Mouse (Mus musculus): ENCODE data around the gene Camsap3.
"Not testable (repeated sequence)": the region's sequence is repeated elsewhere in the genome, so short reads cannot be mapped to it uniquely, and the experiment has no call there.

Gene Camsap3

DNA sequence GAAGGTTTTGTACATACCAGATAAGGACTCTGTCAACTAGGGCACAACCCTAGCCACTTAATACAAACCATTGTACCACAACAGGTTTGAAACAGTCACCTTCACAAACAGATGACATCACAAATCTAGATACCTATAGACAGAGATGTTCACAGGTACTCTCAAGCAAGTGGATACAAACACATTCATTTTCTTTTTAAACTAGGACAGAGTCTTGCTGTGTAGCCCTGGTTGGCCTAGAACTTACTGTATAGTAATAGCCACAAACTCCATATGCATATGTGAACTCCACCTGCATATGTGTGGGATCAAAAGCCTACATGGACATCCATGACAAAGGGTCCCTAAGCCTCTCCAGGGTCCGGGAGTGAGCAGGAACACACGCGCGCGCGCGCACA, at the start of gene Camsap3:
Gene Camsap3, plus strand, starts transcription at position 301 of the 398 bp plus-strand sequence.
- DNase-seq (ENCODE audit: extremely low spot score, low spot score), result no peak

DNA sequence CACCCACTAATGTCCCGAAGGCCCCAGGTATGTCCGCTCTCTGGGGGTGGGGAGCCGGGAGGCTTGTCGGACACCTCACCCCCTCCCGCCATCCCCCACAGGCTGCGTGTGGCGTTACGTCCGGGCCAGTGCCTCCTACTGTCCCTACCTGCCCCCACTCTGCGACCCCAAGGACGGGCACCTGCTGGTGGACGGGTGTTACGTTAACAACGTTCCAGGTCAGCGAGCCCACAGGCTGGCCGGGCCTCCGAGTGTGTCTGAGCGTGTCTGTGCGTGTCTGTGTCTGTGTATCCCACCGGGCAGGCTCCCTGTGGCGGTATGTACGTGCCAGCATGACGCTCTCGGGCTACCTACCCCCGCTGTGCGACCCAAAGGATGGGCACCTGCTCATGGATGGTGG, 49.4 kb upstream of the Camsap3 start:
- DNase-seq (ENCODE audit: extremely low spot score, low spot score), result no peak

DNA sequence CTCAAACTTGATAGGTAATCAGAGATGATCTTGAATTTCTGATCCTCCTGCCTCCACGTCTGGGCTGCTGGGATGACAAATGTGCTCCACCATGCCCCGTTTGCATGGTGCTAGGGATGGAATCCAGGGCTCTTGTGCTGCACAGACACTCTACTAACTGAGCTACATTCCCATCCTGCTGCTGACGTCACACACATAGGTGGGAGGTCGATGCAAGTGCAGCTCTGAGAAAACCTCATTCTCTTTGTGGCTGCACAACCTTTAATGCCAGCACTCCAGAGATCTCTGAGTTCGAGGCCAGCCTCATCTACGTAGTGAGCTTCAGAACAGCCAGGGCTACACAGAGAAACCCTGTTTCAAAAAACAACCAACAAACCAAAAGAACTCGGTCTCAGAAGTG, 47.9 kb upstream of the Camsap3 start:
- DNase-seq (ENCODE audit: extremely low spot score, low spot score), result no peak

DNA sequence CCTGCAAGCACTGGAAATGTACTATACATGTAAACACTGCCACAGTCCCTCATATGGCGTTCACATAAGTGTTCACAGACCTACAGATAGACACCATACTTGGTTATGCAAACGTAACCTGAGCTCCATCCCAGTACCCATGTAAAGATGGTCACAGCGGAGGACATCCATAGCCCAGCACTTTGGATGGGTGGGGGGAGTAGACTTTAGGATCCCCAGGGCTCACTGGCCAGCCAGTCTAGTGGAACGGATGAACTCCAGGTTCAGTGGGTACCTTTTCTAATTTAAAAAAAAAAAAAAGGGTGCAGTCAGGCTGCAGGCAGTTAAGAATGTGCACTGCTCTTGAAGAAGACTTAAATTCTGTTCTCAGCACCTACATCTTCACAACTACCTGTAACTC, 47.0 kb upstream of the Camsap3 start:
- no peak for DNase-seq (ENCODE audit: extremely low spot score, low spot score)

DNA sequence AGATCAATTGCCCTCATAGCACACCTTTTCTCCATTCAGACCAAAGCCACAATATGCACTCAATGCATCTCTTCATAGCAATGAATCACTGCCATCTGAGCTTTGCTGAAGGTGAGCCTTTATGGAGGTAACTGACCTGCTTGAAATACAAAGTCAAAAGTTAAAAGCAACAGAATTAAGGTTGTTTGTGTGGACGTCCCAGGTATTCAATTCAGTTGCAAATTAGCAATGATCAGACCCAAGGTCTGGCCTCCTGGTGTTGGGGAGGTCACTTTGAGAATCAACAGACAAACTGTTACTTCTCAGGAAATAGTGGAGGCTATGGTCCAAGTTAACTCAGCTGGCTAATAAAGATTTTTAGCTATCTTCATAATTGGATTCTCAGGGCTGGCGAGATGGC, 40.6 kb upstream of the Camsap3 start:
- DNase-seq (ENCODE audit: extremely low spot score, low spot score), result no peak

DNA sequence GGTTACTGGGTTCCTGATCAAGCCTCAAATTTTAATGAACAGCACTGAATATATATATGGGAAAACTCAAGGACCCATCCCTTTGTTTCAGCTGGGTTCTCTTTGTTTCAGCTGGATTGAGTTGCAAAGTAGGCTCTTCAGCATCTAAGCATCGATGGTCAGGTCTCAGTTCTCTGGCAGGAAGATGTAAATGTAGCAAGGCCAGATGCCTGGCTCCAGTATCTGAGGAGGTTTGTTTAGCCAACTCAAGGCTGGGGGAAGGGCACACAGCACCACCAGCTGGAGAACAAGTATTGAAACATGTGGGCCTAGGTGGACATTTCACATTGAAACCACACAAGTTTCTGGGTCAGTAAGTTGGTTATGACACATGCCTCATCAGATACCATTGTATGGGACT, 34.9 kb upstream of the Camsap3 start:
- DNase-seq (ENCODE audit: extremely low spot score, low spot score), result no peak

DNA sequence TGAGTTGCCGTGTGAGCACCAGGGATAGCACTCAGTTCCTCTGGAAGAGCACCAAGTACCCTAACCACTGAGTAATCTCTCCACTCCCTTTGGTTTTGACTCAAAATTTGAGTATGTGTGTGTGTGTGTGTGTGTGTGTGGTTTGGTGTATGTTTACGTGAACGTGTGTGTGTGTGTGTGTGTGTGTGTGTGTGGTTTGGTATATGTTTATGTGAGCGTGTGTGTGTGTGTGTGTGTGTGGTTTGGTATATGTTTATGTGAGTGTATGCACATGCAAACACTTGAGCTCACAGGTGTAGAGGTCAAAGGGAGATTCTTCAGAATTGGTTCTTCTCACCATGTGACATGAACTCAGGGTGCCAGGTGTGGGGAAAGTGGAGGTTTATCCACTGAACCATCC, 31.0 kb upstream of the Camsap3 start:
- no peak for DNase-seq (ENCODE audit: extremely low spot score, low spot score)

DNA sequence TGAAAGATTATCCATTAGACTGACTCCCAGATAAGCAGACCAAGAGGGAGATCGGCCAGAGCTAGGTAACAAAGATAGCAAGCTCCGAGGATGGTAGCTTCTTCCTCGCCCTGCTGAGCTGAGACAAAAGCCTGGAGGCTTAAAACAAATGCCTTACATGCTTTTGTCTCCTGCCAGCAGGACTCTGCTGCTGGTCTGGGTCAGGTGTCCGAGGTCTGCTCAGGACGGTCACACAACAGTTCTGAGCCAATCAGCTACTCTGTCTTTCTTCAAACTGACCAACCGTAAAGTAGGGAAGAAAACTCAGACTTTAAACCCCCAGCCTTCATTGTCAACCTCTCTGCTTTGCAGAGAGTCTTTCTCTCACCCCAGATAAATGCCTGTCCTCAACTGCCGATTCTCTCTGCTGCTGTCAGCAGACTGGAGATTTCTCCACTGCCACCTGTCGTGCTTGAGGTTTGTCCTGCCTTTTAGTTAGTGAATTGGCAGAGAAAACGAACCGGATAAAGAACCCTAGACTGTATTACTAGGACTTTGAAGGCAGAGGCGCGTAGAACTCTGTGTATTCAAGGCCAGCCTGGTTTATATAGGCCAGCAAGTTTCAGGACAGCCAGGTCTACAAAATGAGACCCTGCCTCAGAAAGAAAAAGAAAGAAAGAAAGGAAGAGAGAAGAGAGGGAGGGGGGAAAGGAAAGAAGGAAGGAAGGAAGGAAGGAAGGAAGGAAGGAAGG, 19.3 kb upstream of the Camsap3 start, which contains the start of gene C330021F23Rik:
Gene C330021F23Rik, plus strand, starts transcription at position 350 of the 731 bp plus-strand sequence.
- DNase-seq (ENCODE audit: extremely low spot score, low spot score), result peak; percentile 57

DNA sequence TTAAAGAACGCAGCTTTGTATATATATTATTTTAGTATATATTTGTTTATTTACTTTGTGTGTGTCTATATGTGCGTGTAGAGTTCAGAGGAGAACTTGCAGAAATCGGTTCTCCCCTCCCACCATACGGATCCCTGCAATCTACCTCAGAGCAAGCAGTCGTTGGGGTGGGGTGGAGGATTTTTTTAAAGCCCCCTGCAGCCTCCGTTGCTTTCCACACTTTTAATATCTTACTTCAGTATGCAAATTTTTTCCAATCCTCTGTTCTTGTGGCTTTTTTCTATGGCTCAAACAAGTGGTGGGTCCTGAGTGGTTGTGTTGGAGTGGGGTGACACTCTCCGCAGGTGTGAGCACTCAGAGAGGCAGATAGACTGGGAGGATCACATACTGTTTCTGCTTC, 18.7 kb upstream of the Camsap3 start:
- no peak for DNase-seq (ENCODE audit: extremely low spot score, low spot score)

DNA sequence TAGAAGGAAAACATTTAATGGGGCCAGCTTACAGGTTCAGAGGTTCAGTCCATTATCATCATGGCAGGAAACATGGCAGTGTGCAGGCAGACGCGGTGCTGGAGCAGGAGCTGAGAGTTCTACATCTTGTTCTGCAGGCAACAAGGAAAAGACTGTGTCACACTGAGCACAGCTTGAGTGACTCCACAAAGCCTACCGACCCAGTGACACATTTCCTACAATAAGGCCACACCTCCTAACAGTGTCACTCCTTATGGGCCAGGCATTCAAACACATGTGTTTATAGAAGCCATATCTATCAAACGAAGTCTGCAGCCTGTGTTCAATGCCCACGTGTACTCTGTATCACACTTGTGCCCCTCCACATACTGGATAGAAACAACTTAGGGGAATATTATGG, 17.3 kb upstream of the Camsap3 start:
- DNase-seq (ENCODE audit: extremely low spot score, low spot score), result no peak

DNA sequence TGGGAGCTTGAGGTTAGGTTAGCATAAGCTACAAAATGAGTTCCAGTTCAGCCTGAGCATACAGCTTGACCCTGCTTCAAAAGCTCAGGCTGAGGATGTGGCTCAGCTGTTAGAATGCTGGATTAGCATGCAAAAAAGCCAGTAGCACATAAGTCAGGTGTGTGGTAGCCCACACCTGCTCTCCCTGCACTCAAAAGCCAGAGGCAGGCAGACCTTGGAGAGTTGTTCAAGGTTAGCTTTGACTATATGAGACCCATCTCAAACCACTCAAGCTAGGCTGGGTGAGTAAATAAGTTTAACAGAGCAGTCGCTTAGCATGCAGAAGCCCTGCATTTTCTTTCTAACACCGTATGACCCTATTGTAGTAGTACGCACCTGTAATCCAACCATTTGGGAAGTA, 12.5 kb upstream of the Camsap3 start:
- no peak for DNase-seq (ENCODE audit: extremely low spot score, low spot score)

DNA sequence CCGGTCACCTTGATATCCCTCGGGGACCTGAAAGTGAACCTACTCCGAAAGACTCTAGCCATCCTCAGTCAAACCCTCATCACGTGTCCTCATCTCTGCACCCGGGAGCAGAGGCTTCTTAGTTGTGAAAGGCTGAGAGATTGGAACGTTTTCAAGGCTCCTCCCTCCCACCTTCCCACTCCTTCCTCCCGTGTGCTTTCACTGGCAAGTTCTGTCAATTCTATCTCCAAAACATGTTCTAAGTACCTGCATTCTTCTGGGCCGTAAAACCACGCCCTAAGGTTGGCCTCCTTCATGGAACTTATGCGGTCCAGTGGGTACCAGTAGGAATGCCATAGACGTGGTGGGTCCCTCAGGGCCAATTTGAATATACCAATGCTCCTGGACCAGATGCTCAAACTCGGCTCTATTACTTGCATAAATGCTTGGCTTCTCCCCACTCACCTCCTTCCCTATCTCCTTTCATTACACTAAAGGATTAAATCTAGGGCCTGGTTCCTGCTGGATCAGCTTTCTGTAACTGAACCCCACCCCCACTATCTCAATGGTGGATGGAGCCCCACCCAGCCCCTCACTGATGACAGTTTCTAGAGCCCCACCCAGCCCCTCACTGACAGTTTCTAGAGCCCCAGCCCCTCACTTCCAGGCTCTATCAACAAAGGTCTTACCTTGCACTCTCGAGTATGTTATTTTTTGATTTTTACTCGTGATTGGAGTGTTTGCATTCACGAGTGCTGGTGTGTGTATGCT, 10.7 kb upstream of the Camsap3 start:
- DNase-seq (ENCODE audit: extremely low spot score, low spot score), result no peak

DNA sequence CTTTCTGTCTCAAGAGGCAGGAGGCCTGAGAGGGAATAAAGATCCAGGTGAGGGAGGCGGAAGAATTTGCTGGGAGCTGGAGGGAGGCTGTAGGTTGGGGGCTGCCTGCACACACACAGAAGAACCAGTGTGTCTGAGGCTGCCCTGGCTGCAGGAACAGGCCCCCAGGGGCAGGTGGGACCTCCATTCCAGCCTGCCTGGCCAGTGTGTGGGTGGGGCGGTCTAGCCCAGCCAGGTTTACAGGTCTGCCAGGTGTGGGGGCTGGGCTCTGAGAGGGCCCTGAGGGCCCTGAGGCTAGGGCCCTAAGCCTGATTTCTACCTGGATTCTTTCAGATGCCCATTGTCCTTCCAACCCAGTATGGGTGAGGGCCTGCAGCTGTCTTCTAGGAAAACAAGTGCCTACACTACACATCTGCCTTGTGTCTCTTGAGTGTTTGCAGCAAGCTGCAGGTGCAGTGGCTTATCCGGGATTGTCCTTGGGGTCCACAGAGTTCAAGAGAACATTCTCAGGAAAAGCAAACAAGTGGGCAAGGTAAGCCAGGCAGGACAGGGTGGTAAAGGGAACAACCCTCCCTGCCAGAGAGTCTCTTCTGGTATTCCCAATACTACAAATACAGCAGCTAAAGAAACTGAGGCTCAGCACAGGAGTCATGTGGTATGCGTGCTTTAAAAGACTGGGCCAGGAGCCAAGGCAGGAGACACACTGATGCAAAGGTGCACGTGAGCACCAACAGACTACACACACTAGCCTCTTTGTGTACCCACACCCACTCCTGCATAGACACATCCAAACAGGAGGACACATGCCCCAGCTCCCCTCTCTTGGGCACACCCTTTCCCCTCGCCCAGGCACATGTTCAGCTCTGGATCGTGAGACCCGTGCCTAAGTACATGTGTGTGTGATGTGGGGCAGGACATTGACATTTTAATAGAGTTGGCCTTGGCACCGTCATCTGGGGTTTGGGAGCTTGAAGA, 7.4 kb upstream of the Camsap3 start:
- DNase-seq (ENCODE audit: extremely low spot score, low spot score), result no peak

DNA sequence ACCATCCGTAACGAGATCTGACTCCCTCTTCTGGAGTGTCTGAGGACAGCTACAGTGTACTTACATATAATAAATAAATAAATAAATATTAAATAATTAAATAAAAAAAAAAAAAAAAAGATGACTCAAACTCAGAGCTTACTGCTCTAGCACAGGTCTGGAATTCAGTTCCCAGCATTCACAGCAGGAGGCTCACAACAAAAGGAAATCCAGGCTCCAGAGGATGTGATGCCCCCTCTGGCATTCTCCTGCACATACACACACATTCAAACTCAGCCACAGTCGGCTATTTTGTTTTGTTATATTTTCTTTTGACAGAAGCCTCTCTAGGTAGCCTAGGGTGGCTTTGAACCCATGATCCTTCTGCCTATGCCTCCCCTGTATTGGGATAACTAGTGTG, 5.1 kb upstream of the Camsap3 start:
- DNase-seq (ENCODE audit: extremely low spot score, low spot score), result not testable (repeated sequence)

DNA sequence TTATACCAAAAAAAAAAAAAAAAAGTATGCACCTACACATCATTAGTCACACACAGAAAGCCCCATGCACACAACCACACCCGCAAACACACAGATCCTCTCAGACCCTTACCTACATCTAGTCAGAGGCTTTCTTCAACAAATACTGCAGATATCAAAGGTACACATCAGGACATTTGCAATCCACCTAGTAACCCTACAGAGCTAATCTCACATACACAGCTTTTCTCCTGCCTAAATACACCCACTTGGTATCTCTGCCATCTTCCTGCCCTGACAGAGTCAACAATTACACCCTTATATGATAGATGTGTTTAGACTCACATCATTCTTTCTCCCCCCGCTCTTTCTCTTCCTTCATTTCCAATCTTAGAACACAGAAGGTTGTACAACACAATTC, 641 bp upstream of the Camsap3 start:
- no peak for DNase-seq (ENCODE audit: extremely low spot score, low spot score)

DNA sequence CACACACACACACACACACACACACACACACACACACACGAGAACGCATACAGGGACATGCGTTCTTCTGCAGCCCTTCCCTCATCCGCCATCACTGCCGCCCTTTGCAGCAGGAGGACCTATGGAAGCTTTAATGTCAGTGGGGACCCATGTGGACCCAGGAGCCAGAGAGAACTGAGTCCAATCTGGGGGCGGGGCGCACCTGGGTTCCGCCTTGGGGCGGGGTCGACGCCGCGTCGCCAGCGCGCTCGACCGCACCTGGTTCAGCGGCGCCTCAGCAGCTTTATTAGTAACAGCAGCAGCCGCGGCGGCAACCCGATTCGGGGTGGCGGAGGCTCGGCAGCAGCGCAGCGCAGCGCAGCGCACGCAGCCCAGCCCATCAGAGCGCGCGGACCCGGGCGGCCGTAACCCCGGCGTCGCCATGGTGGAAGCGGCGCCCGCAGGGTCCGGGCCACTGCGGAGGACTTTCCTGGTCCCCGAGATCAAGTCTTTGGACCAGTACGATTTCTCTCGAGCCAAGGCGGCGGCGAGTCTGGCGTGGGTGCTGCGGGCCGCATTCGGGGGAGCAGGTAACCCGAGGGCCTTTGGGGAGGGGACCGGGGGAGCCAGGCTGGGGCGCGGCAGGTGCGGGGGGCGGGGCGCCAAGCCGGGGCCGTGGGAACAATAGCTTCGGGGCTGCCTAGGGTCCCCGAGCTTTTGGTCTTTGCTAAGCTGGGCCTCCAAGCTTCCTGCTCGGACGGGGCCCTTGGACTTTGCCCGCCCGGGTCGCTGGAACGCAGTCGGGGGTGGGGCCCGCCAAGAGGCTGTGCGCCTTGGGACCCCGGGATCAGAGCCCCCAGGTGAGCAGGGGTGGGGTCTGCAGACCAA, 531 bp downstream of the Camsap3 start:
- peak; percentile 65 for DNase-seq (ENCODE audit: extremely low spot score, low spot score)

DNA sequence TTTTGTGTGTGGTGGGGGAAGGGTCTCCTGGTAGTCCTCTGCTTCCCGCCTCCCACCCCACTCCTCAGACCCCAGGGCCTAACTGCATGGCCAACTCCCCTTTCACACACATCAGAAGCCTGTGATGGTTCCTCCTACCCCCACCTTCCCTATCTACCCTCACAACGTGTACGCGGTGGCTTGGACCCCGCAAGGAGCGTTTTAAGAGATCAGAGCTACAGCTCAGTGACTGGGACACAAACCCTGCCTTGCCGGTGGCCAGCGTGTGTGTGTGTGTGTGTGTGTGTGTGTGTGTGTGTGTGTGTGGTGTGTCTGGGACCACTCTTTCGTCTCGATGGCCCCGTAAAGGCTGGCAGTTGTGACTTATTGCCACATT, 1.2 kb downstream of the Camsap3 start:
- DNase-seq (ENCODE audit: extremely low spot score, low spot score), result peak; percentile 32

DNA sequence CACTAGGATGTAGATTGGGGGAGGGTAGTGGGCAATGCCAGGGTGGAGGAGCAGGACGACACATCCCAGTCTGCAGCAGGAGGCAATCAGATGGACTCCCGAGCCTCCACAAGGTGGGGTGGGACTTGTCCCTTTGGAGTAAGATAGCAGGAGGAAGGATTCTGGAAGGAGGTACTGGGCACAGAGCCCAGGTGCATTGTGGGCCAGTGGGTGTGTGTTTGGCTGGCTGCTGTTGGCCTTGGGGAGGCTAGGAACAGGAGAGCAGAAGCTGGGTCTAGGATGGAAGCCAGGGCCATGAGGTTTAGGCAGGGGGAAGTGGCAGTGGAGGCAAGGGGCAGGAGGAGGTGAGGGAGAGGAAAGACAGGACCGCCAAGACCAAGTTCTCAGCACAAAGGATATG, 6.4 kb downstream of the Camsap3 start:
- no peak for DNase-seq (ENCODE audit: extremely low spot score, low spot score)

DNA sequence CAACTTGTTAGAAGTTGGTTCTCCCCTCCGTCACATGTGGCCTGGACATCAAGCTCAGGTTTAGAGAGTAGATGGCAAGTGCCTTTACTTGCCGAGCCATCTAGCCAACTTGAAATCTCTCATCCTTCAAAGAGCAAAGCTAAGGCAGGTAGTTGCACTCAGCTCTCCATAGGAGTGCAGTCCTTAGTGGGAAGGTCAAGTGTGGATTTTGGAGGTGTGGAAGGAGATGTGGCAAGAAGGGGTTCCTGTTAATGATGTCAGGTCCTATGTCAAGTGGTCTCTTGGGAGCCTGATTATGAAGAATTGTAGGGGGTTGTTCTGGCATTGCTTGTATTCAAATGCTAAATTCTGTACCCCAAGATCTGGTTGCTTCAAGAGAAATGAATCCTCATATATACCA, 7.4 kb downstream of the Camsap3 start:
- DNase-seq (ENCODE audit: extremely low spot score, low spot score), result no peak

DNA sequence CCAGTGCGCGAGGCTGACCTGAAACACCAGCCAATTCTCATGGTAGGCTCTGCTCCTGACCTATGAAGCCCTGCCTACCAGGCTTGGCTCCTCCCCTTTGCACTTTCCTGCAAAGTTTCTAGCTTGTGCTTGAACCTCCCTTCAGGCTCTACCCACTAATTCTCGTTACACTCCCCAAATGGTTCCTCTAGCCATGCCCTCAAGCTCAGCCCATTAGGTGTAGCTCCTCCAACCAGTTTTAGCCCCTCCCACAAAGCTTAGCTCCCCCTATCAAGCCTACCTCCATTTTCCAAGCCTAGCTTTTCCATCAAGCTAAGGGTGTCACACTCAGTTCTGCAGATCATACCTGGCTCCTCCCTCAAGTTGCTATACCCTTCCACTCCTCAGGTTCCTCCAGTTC, 11.0 kb downstream of the Camsap3 start:
- no peak for DNase-seq (ENCODE audit: extremely low spot score, low spot score)

DNA sequence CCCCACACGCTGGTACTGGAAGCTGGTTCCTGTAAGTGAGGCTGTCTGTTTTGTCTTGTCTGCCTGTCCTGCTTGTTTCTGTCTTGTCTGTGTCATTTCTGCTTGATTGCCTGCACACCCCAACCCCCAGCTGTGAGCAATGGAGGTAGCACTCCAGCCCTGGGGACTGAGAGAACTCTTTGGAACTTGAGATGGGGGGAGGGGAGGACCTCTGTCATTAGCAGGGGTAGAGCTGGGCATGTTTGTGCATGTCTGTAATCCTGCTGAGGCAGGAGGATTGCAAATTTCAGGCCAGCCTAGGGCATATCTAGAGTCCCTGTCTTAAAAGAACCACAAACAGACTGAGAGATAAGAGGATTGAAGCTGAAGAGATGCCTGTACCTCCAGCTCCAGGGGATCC, 12.1 kb downstream of the Camsap3 start:
- no peak for DNase-seq (ENCODE audit: extremely low spot score, low spot score)
